Mouse (Mus musculus) WW6 (cell line): ENCODE data around the gene Hmbs.
A peak's percentile ranks its signal among the peaks of the same experiment; 100 is the strongest.
"Not testable (repeated sequence)": the region's sequence is repeated elsewhere in the genome, so short reads cannot be mapped to it uniquely, and the experiment has no call there.

ENCODE experiments used
- DNase-seq: peaks from one replicate; pipeline ENCODE4 v3.0.0-alpha.2; 2013; ENCODE audit warnings: low read depth, low spot score

The Hmbs gene

DNA sequence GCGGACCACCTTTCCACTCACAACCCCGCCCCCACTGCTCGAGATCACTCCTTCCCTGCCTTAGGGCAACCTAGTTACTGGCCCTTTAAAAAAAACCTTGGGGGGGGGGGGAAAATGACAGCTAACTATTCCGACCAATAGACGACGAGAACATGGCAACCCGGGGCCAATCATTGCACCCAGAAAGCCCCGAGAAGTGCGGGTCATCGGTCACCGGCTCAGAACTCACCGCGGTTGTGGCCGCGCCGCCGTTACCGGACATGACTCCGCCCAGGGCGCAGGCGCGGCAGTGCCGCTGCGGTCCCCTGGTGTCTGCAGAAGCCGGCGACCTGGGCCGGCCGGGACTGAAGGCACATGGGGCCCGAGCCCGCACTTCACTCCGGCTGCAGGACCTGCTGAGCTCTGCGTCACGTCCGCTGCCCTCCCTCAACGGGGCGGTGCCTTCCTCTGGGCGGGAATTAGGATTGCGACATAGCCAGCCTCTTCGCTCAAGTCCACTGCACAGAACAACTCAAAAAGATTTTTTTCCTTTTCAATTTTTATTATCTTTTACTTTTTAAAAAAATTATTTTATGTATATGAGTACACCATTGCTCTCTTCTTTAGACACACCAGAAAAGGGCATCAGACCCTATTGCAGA lies at the start of gene Hmbs:
Hmbs (minus strand) TSS at position 448 of the 641 bp plus-strand sequence.
- DNase-seq, result no peak

DNA sequence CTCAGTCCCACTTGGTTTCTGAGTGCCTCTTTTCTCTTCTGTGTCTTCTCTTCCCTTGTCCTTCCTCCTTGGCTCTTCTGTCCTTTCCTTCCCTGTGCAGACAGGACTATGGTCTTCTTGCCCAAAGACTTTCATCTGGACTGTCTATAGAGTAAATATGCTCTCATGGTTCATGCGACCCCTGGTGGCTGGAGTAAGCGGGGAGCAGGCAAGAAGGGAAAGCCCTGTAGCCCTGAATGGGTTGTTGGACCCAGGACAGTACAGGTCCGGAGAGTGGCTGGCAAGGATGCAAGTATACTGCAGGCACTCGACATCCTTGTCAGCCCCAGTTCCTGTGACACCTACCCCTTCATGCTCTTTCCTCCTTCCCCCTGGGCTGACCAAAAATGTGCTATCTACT lies 47.4 kb upstream of the Hmbs start:
- no peak for DNase-seq

DNA sequence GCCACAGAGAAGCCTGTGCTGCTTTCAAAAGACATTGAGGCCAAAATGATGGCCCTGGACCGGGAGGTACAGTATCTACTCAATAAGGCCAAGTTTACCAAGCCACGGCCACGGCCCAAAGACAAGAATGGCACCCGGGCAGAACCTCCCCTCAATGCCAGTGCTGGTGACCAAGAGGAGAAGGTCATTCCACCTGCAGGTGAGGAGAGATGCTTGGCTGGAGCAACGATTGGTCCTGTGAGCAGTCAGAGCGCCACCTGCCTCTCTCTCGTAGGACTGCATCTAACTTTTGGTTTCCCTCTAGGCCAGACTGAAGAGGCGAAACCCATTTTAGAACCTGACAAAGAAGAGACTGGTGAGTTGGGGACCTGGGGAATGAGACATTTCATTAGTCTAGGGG lies 45.2 kb upstream of the Hmbs start:
- DNase-seq, result no peak

DNA sequence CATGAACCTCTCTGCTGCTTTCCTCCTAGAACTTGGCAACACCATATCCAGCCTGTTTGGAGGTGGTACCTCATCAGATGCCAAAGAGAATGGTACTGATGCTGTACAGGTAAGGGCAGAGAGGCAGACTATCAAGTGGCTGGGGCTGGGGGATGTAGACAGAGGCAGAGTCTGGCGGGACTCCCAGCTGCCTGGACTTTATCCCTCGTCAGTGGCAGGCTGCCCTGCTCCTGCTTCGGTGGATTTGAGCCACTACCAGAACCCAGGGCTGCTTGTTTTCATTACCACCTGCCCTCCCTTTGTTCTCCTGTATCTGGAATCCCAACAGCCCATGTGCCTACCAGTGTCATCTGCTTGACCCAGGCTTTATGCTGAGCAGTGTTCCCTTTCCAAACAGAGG lies 43.2 kb upstream of the Hmbs start:
- no peak for DNase-seq

DNA sequence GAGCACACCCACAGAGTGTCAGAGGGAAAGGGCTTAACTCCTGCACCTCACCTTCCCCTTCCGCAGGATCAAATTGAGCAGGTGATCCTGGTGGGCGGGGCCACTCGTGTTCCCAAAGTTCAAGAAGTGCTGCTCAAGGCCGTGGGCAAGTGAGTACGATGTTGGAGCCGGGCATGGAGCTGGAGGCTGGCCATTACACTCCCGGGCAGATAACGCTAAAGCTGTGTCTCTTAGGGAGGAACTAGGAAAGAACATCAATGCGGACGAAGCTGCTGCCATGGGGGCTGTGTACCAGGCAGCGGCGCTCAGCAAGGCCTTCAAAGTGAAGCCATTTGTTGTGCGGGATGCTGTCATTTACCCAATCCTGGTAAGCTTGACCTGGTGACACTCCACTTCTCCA lies 40.6 kb upstream of the Hmbs start:
- no peak for DNase-seq

DNA sequence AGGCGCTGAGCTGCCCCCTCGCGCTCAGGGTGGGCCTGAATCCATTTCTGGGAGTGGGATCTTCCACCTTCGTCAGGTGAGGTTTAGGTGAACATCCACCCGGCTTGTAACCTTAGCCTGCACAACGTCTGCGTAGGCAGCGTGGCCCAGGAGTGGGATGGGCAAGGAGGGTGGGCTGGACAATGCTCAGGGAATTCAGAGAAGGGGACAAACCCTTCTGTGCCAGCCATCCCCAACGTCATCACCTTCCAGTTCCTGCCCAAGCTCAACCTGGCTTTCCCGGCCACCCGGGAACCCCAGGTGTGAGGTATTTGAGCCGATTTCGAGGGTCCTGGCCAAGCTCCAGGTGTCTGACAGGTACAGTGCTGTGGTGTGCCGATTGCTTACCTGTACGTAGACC lies 35.8 kb upstream of the Hmbs start:
- DNase-seq, result no peak

DNA sequence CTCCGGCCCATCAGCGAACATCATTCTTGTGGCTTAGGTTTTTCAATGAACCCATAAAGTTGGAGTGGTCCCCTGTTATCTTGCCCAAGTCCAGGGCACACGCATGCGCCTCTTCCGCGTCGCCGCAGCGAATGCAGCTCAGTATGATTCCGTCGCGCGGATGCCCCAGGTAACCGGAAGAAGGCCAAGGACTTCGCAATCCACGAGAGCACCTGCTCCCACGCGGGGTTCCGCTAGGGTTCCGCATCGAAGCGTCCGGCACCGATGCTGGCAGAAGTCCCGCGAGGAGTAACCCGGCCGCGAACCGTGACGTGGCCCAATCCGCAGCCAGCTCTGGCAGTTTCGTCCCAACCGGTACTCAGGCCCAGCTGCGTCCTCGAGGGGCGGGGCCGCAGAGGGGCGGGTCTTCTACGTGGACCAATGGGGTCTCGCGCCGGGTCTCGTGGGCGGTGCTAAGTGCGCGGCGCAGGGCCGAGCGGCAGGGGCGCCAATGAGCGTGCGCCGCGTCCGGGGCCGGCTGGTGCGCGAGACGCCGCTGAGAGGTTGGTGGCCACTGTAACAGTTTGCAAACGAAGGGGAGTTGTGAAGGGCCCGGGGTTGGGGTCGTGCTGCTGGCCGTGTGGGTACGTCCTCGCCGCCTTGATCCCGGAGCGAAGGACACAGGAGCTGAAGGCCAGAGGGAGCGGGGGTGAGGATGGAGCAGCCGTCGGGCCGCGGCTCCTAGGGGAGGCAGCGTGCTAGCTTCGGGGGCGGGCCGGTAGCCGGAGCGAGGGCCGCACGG lies 35.2 kb upstream of the Hmbs start, which contains the start of gene Hyou1:
Hyou1 (plus strand) TSS at position 437 of the 781 bp plus-strand sequence.
- DNase-seq, result peak; percentile 93

DNA sequence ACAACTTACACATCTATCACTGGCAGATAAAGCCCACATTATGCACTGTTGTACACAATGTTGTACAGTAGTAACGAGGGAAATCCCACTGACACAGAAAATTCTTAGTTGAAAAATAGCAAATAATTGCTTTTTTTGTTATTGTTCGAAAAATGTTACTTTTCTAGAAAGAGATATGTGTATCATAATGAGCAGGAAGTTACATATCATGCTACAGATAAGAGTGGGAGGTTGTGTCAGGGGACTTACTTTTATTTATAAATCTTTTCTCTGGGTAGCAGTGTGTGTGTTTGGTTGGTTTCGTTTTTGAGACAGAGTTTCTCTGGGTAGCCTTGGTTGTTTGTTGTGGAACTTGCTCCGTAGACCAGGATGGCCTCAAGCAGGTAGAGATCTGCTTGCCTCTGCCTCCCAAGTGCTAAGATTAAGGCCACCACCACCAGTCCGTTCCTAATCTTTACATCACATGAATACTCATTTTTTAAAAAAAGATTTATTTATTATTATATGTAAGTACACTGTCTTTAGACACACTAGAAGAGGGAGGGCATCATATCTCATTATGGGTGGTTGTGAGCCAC lies 34.2 kb upstream of the Hmbs start:
- DNase-seq, result no peak

DNA sequence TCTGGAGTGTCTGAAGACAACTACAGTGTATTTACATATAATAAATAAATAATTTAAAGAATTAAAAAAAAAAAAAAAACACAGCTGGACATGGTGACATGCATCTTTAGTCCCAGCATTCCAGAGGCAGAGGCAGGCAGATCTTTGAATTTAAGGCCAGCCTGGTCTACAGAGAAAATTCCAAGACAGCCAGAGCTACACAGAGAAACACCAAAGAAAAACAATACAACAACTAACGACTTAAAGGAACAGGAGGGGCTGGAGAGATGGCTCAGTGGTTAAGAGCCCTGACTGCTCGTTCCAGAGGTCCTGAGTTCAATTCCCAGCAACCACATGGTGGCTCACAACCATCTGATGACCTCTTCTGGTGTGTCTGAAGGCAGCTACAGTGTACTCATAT lies 33.3 kb upstream of the Hmbs start:
- not testable (repeated sequence) for DNase-seq

DNA sequence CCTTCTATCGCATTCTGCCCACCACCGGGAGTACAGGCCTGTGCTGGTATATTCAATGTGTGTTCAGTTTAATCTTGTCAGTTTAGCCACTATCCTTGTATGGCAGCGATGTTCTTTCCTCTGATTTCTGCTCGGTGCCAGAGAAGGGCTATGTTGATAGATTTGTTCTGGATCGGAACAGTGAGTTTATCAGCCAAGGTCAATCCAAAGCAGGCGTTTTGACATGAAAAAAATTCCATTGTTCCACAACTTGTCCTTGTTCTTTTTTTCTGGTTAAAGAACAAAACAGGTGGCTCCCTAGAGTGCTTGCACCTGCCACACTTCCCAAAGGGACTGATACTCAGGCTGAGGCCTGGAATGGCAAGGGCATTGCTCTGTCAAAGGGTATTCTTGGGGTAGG lies 32.1 kb upstream of the Hmbs start:
- DNase-seq, result no peak

DNA sequence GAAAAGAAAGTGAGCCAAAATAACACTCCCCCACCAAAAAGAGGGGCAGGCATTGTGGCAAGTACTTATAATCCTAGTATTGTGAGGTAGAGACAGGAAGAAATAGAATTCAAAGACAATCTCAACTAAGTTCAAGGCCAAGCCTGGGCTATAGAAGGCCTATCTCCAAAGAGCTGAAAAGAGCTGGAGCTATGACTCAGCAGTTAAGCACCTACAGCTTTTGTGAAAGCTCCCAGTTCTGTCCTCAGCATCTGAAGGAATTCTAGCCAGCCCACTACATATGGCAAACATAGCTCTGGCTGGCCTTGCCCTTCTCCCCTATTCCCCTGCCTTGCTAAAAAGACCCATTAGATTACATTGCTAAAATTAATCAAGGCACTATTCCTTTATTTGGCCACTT lies 29.4 kb upstream of the Hmbs start:
- DNase-seq, result no peak

DNA sequence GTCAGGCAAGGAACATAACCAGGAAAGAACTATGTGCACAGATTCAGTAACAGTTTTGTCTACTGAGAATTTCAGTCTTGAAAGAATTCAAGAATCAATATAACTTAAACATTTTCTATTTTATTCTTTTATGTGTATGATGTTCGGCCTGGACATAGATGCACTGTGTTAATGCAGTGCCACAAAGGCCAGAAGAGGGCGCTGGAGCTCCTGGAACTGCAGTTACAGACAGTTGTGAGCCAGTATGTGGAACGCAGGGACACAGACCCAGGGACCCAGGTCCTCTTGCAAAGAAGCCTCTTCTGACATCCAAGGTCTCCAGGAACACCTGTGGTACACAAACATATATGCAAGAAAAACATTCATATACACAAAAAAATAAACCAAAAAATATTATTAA lies 20.5 kb upstream of the Hmbs start:
- DNase-seq, result no peak

DNA sequence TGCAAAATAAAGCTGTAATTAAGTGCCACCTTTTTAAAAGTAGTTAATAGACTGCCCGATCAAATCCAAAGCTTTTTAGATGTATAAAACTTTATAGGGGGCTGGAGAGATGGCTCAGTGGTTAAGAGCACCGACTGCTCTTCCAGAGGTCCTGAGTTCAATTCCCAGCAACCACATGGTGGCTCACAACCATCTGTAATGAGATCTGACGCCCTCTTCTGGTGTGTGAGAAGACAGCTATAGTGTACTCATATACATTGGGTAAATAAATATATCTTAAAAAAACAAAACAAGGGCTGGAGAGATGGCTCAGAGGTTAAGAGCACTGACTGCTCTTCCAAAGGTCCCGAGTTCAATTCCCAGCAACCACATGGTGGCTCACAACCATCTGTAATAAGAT lies 17.9 kb upstream of the Hmbs start:
- not testable (repeated sequence) for DNase-seq

DNA sequence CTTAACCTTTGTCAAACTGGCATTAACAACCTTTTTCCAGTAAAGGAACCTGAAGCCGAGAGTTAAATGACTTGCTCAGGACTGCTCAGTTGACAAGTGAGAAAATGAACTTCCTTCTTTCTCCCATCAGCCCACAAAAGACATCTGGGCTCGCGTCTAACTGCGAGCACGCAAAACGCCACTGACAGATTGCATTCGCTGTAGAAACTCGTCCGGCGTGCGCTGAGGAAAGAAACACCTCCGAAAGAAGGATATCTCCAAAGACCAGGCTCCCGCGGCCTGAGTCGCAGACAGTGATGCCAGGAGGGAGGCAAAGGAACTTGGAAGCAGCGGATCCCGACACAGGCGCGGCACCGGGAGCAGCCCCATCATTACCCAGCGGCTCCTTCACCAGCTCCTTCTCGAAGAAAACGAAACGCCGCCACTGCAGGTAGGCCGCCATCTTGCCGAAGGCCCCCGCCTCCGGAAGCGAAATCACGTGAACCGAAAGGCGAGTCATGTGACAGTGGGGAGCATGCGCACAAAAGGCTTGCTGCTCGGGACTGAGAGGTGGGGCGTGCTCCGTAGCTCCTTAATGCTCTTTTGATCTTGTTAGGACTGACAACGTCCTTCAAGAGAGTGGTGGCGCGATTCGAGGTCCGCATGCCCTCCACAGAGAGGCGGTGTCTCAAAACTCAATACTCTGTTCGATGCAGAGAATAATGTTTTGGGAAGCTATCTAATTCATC lies 17.3 kb upstream of the Hmbs start, which contains the start of gene Vps11:
Vps11 (minus strand) TSS at position 481 of the 728 bp plus-strand sequence.
- peak; percentile 95 for DNase-seq

DNA sequence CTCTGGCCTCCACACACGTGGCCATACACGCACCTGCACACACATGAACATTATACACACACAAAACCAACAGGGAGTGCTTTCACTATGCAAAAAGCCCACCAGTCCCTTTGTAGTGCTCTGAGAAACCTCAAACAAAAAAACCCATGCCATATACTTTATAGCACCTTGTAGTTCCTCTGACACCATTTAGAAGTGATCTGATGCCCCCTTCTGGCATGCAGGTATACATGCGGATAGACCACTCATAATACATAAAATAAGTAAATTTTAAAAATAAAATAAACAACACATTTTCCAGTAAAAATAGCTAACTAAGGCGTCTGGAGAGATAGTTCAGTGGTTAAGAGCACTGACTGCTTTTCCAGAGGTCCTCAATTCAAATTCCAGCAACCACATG lies 13.2 kb upstream of the Hmbs start:
- DNase-seq, result no peak

DNA sequence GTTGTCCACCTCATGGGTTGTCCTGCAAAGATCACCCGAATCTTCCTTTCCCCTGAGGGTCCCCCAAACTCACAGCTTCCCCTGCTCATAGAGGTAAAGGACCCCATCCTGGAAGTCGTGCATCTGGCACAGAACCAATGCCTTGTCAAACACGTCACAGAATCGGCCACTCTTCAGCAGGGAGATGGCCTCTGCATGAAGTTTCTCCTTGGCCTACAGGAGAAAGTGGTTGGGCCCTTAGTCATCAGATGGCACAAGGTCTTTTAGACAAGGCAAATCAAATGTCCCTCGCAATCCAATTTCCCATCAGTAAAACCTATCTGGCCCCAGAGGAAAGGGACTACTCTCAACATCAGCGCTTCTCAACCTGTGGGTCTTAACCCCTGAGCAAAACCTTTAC lies 9.1 kb upstream of the Hmbs start:
- DNase-seq, result no peak

DNA sequence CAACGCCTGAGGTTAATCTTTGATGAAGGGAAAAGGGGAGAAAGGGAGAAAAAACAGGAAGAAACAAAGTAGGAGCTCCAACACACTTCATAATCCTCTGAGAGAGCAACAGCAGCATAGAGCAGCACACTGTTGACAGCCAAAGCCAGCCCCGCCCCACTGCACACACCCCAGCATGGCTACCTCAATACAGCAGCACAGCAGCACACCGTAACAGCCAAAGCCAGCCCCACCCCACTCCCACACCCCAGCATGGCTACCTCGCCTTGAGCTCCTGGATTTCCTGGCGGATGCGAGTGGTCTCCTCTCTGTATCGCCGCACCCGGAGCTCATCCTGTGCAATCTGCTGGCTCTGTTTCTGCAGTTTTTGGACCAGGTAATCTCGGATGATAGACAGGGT lies 8.3 kb upstream of the Hmbs start:
- DNase-seq, result no peak

DNA sequence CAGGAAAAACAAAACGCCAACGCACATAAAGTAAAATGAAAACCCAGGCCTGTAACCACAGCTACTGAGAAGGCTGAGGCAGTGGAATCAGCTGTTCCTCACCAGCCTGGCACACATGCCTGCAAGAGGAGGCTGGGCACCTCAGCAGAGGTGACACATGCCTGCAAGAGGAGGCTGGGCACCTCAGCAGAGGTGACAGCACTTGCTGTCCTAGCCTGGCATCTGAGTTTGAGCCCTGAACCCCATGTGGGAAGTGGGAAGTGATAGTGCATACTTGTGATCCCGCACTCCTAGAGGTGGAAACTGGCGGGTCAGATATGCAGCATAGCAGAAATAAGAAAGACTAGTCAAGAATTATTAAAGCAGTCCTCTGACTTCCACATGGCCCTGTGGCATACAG lies 7.4 kb upstream of the Hmbs start:
- DNase-seq, result no peak

DNA sequence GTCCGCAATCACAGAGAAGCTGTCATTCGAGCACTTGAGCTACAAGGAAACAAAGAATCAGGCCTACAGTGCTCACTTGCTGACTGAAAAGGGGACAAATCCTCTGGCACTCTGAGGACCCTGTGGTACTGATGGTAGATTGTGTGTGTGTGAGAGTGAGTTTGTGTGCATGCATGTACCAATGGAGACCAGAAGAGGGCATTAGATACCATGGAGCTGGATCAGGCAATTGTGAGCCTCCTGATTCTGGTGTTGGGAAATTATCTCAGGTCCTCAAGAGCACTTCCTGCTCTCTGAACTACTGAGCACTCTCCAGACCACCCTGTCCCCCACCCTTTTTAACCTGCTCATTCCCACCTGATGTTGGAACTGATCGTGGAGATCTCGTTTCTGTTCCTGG lies 4.5 kb upstream of the Hmbs start:
- no peak for DNase-seq

DNA sequence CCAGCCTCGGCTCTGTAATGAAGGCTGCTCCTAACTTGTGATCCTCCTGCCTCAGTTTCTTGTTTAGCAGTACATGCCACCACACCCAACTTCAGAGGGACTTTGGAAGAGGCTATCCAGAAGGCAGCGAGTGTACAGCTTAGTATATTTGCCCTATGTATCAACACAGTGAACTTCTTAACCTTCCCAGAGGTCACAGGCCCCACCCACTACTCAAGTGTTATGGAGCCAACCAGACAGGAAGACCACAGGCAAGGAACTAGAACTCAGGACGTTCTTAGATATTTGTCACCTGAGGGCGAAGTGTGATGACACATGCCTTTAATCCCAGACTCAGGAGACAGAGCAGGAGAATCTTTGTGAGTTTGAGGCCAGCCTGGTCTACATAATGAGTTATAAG lies 3.6 kb upstream of the Hmbs start:
- DNase-seq, result no peak

DNA sequence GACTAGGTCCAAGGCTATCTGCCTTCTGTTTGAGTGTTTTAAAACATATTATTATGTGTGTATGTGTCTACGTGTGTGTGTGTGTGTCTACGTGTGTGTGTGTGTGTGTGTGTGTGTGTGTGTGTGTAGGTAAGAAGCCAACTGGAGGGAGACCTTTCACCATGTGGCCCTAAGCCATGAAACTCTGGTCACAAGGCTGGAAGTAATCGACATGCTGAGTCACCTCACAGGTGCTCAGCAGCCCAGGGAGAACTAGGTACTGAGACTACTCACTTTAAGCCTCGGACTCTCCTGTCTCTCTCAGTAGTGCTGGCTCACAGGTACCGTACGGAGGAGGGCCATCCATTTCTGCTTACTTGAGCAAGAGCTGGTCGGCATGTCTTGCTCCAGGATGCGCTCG lies 3.1 kb upstream of the Hmbs start:
- no peak for DNase-seq
